Mouse (Mus musculus): ENCODE measurements at regions not wholly inside any gene's neighbourhood (a gene's known extent, or its start where the extent isn't known, plus 50 kb on each side); places are given as distances from the start of the nearest gene placed in this dataset.

DNA sequence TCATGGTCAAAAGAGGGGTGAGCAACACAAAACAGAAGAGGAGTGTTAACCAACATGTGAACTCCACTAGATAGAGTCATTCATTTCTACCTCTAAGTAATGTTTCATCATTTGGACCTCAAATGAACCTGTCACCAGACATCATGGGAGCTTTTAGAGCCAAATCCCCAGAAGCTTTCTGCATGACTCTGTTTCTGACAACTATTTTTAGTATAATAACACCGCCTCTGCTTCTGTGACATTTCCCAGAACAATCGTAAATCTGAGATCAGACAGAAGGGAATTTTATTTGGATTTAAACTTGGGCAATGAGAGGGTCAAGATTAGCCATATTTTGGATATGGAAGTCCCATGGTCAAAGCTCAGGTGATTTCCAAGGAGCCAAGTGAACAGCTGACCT is 61.4 kb upstream of the Thbs1 start:
- TF ChIP-seq CTCF (IDR thresholded peaks at IDR 0.05; ENCODE audit: low read depth, low read length) (no peak), POLR2AphosphoS5 (IDR thresholded peaks at IDR 0.05; ENCODE audit: insufficient replicate concordance, low read depth, low read length) (no peak), TAL1 (conservative IDR thresholded peaks at IDR 0.05; ENCODE audit: low read depth, low read length) (no peak), GATA2 (IDR thresholded peaks at IDR 0.05; ENCODE audit: borderline replicate concordance, low read depth, low read length) (no peak), GATA1 (IDR thresholded peaks at IDR 0.05; ENCODE audit: borderline replicate concordance, low read length) (no peak)
- no peaks in the 10 kb centered on the region for H3K27me3 ChIP-seq (ENCODE audit: insufficient read depth, low read length)
- no peak overlapping the region for H3K4me3 ChIP-seq (ENCODE audit: low read depth, low read length)
- peaks cover 24% of the 10 kb centered on the region for H3K9me3 ChIP-seq (replicated peaks)
- no peaks in the 10 kb centered on the region for H3K36me3 ChIP-seq (replicated peaks)
- ATAC-seq (ENCODE audit: extremely low read depth, insufficient number of reproducible peaks, low FRiP score, poor library complexity, severe bottlenecking): no peak
- DNase-seq (ENCODE audit: low spot score): no peak
- H3K4me1 ChIP-seq (ENCODE audit: insufficient read depth, low read depth, low read length): no peaks in the 10 kb centered on the region

DNA sequence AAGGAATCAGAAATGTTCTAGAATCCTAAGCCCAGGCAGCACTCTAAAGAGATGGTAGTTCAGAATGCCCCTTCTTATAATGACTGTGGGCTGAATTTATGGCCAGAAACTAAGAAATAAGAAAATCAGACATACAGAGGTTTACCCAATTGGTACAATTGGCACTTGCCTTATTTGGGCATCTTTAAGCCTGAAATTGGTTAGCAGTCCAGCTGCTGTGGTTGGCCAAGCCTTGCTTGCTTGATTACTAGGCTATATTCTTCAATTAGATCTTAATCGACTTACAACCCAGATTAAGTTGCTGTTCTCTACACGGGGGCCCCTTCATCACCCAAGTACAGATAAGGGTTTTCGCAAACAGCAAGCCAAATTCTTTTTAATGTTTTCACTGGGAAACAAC is 60.1 kb upstream of the Thbs1 start:
- Histone ChIP-seq H3K36me3 (replicated peaks) (no peaks in the 10 kb centered on the region), H3K9me3 (replicated peaks) (peaks cover 24% of the 10 kb centered on the region), H3K4me3 (ENCODE audit: low read depth, low read length) (no peak overlapping the region), H3K27me3 (ENCODE audit: insufficient read depth, low read length) (no peaks in the 10 kb centered on the region), H3K4me1 (ENCODE audit: insufficient read depth, low read depth, low read length) (no peaks in the 10 kb centered on the region)
- ATAC-seq (ENCODE audit: extremely low read depth, insufficient number of reproducible peaks, low FRiP score, poor library complexity, severe bottlenecking) (no peak), DNase-seq (ENCODE audit: low spot score) (no peak)
- TF ChIP-seq CTCF (IDR thresholded peaks at IDR 0.05; ENCODE audit: low read depth, low read length): no peak
- TF ChIP-seq TAL1 (conservative IDR thresholded peaks at IDR 0.05; ENCODE audit: low read depth, low read length): no peak
- no peak for TF ChIP-seq GATA2 (IDR thresholded peaks at IDR 0.05; ENCODE audit: borderline replicate concordance, low read depth, low read length)
- TF ChIP-seq POLR2AphosphoS5 (IDR thresholded peaks at IDR 0.05; ENCODE audit: insufficient replicate concordance, low read depth, low read length): no peak

DNA sequence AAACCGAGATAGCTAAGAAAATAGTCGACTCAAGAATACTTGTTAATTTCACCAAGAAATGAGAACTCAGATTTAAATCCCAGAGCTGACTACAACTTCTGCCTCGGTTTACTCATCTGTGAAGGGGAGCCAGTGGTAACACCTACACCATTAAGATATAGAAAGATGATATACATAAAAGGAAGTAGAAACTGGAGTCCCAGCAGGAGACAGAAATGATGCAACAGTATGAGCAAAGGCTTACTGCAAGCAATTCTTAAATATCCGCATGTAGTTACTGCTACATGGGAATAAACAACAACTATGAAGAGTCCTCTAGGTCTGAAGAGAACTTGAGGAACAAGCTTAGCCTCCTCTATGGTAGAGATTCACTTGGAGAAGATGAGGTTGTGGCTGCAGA is 58.2 kb upstream of the Thbs1 start:
- Histone ChIP-seq H3K4me3 (ENCODE audit: low read depth, low read length) (no peak overlapping the region), H3K4me1 (ENCODE audit: insufficient read depth, low read depth, low read length) (no peaks in the 10 kb centered on the region), H3K27me3 (ENCODE audit: insufficient read depth, low read length) (no peaks in the 10 kb centered on the region), H3K36me3 (replicated peaks) (no peaks in the 10 kb centered on the region), H3K9me3 (replicated peaks) (peaks cover 29% of the 10 kb centered on the region)
- ATAC-seq (ENCODE audit: extremely low read depth, insufficient number of reproducible peaks, low FRiP score, poor library complexity, severe bottlenecking) (no peak), DNase-seq (ENCODE audit: low spot score) (no peak)
- TF ChIP-seq POLR2AphosphoS5 (IDR thresholded peaks at IDR 0.05; ENCODE audit: insufficient replicate concordance, low read depth, low read length): no peak
- no peak for TF ChIP-seq TAL1 (conservative IDR thresholded peaks at IDR 0.05; ENCODE audit: low read depth, low read length)
- TF ChIP-seq GATA1 (IDR thresholded peaks at IDR 0.05; ENCODE audit: borderline replicate concordance, low read length): no peak
- TF ChIP-seq CTCF (IDR thresholded peaks at IDR 0.05; ENCODE audit: low read depth, low read length): no peak
- TF ChIP-seq GATA2 (IDR thresholded peaks at IDR 0.05; ENCODE audit: borderline replicate concordance, low read depth, low read length): no peak

DNA sequence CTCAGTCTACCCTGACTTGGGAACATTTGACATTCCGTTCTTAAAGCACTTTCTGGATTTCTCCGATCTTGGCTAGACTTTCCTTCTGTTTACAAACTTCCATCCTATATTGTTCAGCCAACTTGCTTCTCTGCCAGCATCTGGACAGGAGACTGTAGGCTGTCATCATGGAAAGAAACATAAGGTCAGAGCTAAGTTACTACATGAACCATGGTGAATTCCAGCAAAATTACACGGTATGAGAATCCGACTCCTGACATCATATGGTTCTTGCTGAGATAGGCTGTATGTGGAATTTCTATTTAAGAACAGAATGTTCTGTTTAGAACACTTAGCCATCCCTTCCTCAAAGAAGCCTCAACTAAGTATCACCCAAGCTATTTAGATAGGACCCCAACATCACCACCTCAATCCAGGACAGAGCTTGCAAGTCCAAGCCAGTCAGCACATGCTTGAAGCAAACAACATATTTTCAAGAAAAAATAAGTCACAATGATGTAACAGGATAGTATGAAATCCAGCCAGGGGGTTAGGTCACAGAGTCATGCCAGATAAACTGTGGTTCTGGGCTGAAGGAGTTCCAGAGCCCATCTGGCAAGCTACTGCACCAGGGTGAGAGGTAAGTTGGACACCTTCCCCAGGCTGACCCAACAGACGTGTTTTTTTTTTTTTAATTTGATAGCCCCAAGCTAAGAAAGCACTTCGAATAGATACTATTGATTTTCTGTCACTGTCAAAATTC is 52.9 kb upstream of the Thbs1 start:
- TF ChIP-seq TAL1 (conservative IDR thresholded peaks at IDR 0.05; ENCODE audit: low read depth, low read length): no peak
- TF ChIP-seq POLR2AphosphoS5 (IDR thresholded peaks at IDR 0.05; ENCODE audit: insufficient replicate concordance, low read depth, low read length): no peak
- no peaks in the 10 kb centered on the region for H3K27me3 ChIP-seq (ENCODE audit: insufficient read depth, low read length)
- no peaks in the 10 kb centered on the region for H3K36me3 ChIP-seq (replicated peaks)
- H3K9me3 ChIP-seq (replicated peaks): peaks cover 43% of the 10 kb centered on the region
- no peaks in the 10 kb centered on the region for H3K4me1 ChIP-seq (ENCODE audit: insufficient read depth, low read depth, low read length)
- no peak for ATAC-seq (ENCODE audit: extremely low read depth, insufficient number of reproducible peaks, low FRiP score, poor library complexity, severe bottlenecking)
- no peak overlapping the region for H3K4me3 ChIP-seq (ENCODE audit: low read depth, low read length)
- DNase-seq (ENCODE audit: low spot score): no peak

DNA sequence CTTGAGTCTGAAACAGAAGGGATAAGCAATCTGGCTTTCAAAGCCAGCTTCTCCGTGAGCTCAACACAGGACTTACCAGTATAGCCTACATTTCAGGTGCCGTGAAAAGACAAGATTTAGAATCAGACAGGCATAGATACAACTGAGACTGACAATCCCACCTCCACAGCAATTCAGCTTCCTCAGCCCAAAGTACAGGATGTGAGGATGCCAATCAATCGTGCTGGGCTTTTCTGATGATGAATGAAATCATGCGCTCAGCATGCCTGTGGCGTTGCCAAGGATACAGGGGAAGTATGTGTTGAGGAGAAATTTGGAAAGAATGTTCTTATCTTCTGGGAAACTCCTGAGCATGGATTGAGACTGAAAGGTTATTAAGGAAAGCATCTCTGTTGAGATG is 50.4 kb upstream of the Thbs1 start:
- H3K4me1 ChIP-seq (ENCODE audit: insufficient read depth, low read depth, low read length): no peaks in the 10 kb centered on the region
- no peaks in the 10 kb centered on the region for H3K36me3 ChIP-seq (replicated peaks)
- no peaks in the 10 kb centered on the region for H3K27me3 ChIP-seq (ENCODE audit: insufficient read depth, low read length)
- H3K9me3 ChIP-seq (replicated peaks): peaks cover 50% of the 10 kb centered on the region
- no peak overlapping the region for H3K4me3 ChIP-seq (ENCODE audit: low read depth, low read length)
- ATAC-seq (ENCODE audit: extremely low read depth, insufficient number of reproducible peaks, low FRiP score, poor library complexity, severe bottlenecking): no peak
- DNase-seq (ENCODE audit: low spot score): no peak
- TF ChIP-seq TAL1 (conservative IDR thresholded peaks at IDR 0.05; ENCODE audit: low read depth, low read length) (no peak), GATA2 (IDR thresholded peaks at IDR 0.05; ENCODE audit: borderline replicate concordance, low read depth, low read length) (no peak), POLR2AphosphoS5 (IDR thresholded peaks at IDR 0.05; ENCODE audit: insufficient replicate concordance, low read depth, low read length) (no peak), GATA1 (IDR thresholded peaks at IDR 0.05; ENCODE audit: borderline replicate concordance, low read length) (no peak), CTCF (IDR thresholded peaks at IDR 0.05; ENCODE audit: low read depth, low read length) (no peak)

Measured in G1E (cell line).